23 mouse cellular contexts compared by ENCODE assay signal in genomic region chr19:42869663-42870530, GRCm38 (mm10).
A peak's percentile ranks its signal among the peaks of the same experiment; 100 is the strongest.
DNase-seq lines count a peak whose midpoint lies in the region; ATAC-seq and TF ChIP-seq lines count a peak whose summit lies in the region.
"Had no signal": no experiment of that assay in that cellular context is flagged by ENCODE, and none has a peak within 500 bp of the region (broad histone marks: within the 10 kb centered on the region; RNA-seq: fewer than 3 reads in every experiment).

No protein-coding gene starts in this region.

- ATAC-seq in heart, embryonic 12.5 days (ENCODE audit: insufficient number of reproducible peaks, low FRiP score) = no peak
- ATAC-seq: CD4-positive, CD25-positive, alpha-beta regulatory T cell, adult 4 months; intestine, embryonic 15.5 days; liver, postnatal 0 days; midbrain, embryonic 15.5 days had no signal

- DNase-seq in gastrocnemius, adult 18-20 months (ENCODE audit: low spot score) = peak; percentile 10
- DNase-seq in gastrocnemius, adult 2 months = no peak
- DNase-seq in ES-CJ7 (ENCODE audit: low read depth, low spot score) = peak; percentile 51
- DNase-seq in limb, embryonic 10.5 days (ENCODE audit: low spot score) = peak; percentile 29
- no peak for DNase-seq in adrenal gland, postnatal 36 days
- no peak for DNase-seq in layer of hippocampus, adult 9-10 months (ENCODE audit: low spot score)
- DNase-seq: adrenal gland, postnatal 25 days; cerebellum, adult 18-20 months; cerebellum, postnatal 36 days; gastrocnemius, postnatal 14 days; kidney, adult 9 months; kidney, postnatal 36 days; liver, postnatal 0 days; lung, postnatal 10 days; right cerebral cortex, postnatal 25 days had no signal

- no peak for TF ChIP-seq CTCF in gastrocnemius, adult 2 months (IDR thresholded peaks at IDR 0.05)

- intact Hi-C loops in gastrocnemius, adult 2 months (cut with DNase I) = no loop called here

- no peaks in the 10 kb centered on the region for H3K9me3 ChIP-seq in heart, embryonic 12.5 days (replicated peaks)
- H3K9me3 ChIP-seq in limb, embryonic 10.5 days (replicated peaks) = no peaks in the 10 kb centered on the region
- H3K9me3 ChIP-seq: forebrain, embryonic 10.5 days; G1E; hindbrain, embryonic 15.5 days; intestine, embryonic 15.5 days; limb, embryonic 15.5 days; midbrain, embryonic 15.5 days had no signal

- no peak overlapping the region for H3K9ac ChIP-seq in heart, embryonic 12.5 days
- H3K9ac ChIP-seq: hindbrain, embryonic 15.5 days; intestine, embryonic 15.5 days; limb, embryonic 15.5 days; liver, postnatal 0 days; midbrain, embryonic 15.5 days had no signal

- no peak overlapping the region for H3K27ac ChIP-seq in gastrocnemius, adult 2 months
- H3K27ac ChIP-seq in heart, embryonic 12.5 days (ENCODE audit: poor library complexity, severe bottlenecking) = peak overlapping the region; percentile 13; the same call in 1 of the 2 replicates
- H3K27ac ChIP-seq in limb, embryonic 10.5 days = peak overlapping the region; percentile 25
- H3K27ac ChIP-seq: forebrain, embryonic 10.5 days; hindbrain, embryonic 15.5 days; intestine, embryonic 15.5 days; limb, embryonic 15.5 days; midbrain, embryonic 15.5 days had no signal

- no peak overlapping the region for H3K4me2 ChIP-seq in heart, embryonic 12.5 days
- H3K4me2 ChIP-seq: hindbrain, embryonic 15.5 days; intestine, embryonic 15.5 days; limb, embryonic 15.5 days; midbrain, embryonic 15.5 days had no signal

- peaks cover 5% of the 10 kb centered on the region; the same call in 1 of the 2 replicates for H3K27me3 ChIP-seq in heart, embryonic 12.5 days (replicated peaks)
- no peaks in the 10 kb centered on the region for H3K27me3 ChIP-seq in limb, embryonic 10.5 days (ENCODE audit: low read depth, poor library complexity, severe bottlenecking)
- H3K27me3 ChIP-seq: hindbrain, embryonic 15.5 days; intestine, embryonic 15.5 days; midbrain, embryonic 15.5 days had no signal

- H3K4me3 ChIP-seq in gastrocnemius, adult 2 months = no peak overlapping the region
- no peak overlapping the region for H3K4me3 ChIP-seq in heart, embryonic 12.5 days
- H3K4me3 ChIP-seq in limb, embryonic 10.5 days = no peak overlapping the region
- H3K4me3 ChIP-seq: forebrain, embryonic 10.5 days; hindbrain, embryonic 15.5 days; intestine, embryonic 15.5 days; limb, embryonic 15.5 days; midbrain, embryonic 15.5 days had no signal

- no peaks in the 10 kb centered on the region for H3K36me3 ChIP-seq in heart, embryonic 12.5 days
- H3K36me3 ChIP-seq in limb, embryonic 10.5 days = no peaks in the 10 kb centered on the region
- H3K36me3 ChIP-seq: forebrain, embryonic 10.5 days; G1E; hindbrain, embryonic 15.5 days; intestine, embryonic 15.5 days; limb, embryonic 15.5 days; midbrain, embryonic 15.5 days had no signal

- WGBS in heart, embryonic 12.5 days = 61% methylated on average over 8 of the region's 8 CpGs
- WGBS in limb, embryonic 10.5 days = 70% methylated on average over 8 of the region's 8 CpGs

- H3K4me1 ChIP-seq in heart, embryonic 12.5 days (replicated peaks) = peaks cover 26% of the 10 kb centered on the region
- H3K4me1 ChIP-seq in limb, embryonic 10.5 days = peaks cover 59% of the 10 kb centered on the region
- H3K4me1 ChIP-seq: hindbrain, embryonic 15.5 days; midbrain, embryonic 15.5 days had no signal

Comparison
In these comparisons a context has a peak if more than half of its experiments do, and no peak if none do; other contexts are left out.
1. DNase-seq: peak in gastrocnemius, adult 18-20 months (single experiment), ES-CJ7 (single experiment) and limb, embryonic 10.5 days (single experiment); none in gastrocnemius, adult 2 months (single experiment), adrenal gland, postnatal 36 days (0 of 2) and layer of hippocampus, adult 9-10 months (single experiment).